Comparison of ENCODE assay signal across 12 mouse cellular contexts in genomic region chr12:79686594-79687325, GRCm38 (mm10).
DNase-seq lines count a peak whose midpoint lies in the region; ATAC-seq and TF ChIP-seq lines count a peak whose summit lies in the region.
"Had no signal": no experiment of that assay in that cellular context is flagged by ENCODE, and none has a peak within 500 bp of the region (broad histone marks: within the 10 kb centered on the region; RNA-seq: fewer than 3 reads in every experiment).

No protein-coding gene starts in this region.

- intact Hi-C loops in left cerebral cortex, postnatal 14 days (cut with DNase I), result no loop called here

- peak overlapping the region; percentile 81 for H3K27ac ChIP-seq in kidney, embryonic 15.5 days
- peak overlapping the region; percentile 62 for H3K27ac ChIP-seq in bone marrow, adult 2 months (ENCODE audit: control insufficient read depth, insufficient read depth, low read depth, low read length, poor library complexity)
- 0 out of 2 replicates have a peak overlapping the region, but pooled peaks have one; percentile 22 for H3K27ac ChIP-seq in limb, embryonic 11.5 days (replicated peaks; ENCODE audit: low read depth, low read length)

- 0 out of 2 replicates have a peak, but pooled peaks have one; percentile 19 for ATAC-seq in kidney, embryonic 15.5 days (replicated peaks; ENCODE audit: low FRiP score)
- ATAC-seq in limb, embryonic 11.5 days (ENCODE audit: insufficient number of reproducible peaks, low FRiP score, low TSS enrichment, low read depth), result no peak
- ATAC-seq: intestine, postnatal 0 days had no signal

- 55% methylated on average over 9 of the region's 9 CpGs for WGBS in kidney, embryonic 15.5 days
- 67% methylated on average over 9 of the region's 9 CpGs for WGBS in bone marrow, adult 2 months
- 77% methylated on average over 9 of the region's 9 CpGs for WGBS in limb, embryonic 11.5 days

- H3K9me3 ChIP-seq in kidney, embryonic 15.5 days (replicated peaks), result no peaks in the 10 kb centered on the region
- H3K9me3 ChIP-seq in limb, embryonic 11.5 days (ENCODE audit: control insufficient read depth, low read length), result no peaks in the 10 kb centered on the region
- H3K9me3 ChIP-seq: G1E; megakaryocyte, embryonic 14.5 days had no signal

- no peak overlapping the region for H3K9ac ChIP-seq in kidney, embryonic 15.5 days
- H3K9ac ChIP-seq in limb, embryonic 11.5 days (ENCODE audit: low read length), result no peak overlapping the region

- peaks cover 54% of the 10 kb centered on the region for H3K4me1 ChIP-seq in kidney, embryonic 15.5 days
- no peaks in the 10 kb centered on the region; the same call in 1 of the 2 replicates for H3K4me1 ChIP-seq in bone marrow, adult 2 months (ENCODE audit: control insufficient read depth, insufficient read depth, low read length)
- H3K4me1 ChIP-seq in limb, embryonic 11.5 days (ENCODE audit: control insufficient read depth, insufficient read depth, low read length), result peaks cover 21% of the 10 kb centered on the region

- TF ChIP-seq CTCF in bone marrow, adult 2 months (IDR thresholded peaks at IDR 0.05; ENCODE audit: control insufficient read depth, insufficient read depth, low read length), result no peak

- H3K4me2 ChIP-seq in kidney, embryonic 15.5 days, result no peak overlapping the region
- H3K4me2 ChIP-seq in limb, embryonic 11.5 days (ENCODE audit: low read depth, severe bottlenecking), result no peak overlapping the region

- H3K27me3 ChIP-seq in kidney, embryonic 15.5 days, result no peaks in the 10 kb centered on the region
- H3K27me3 ChIP-seq in limb, embryonic 11.5 days (ENCODE audit: control insufficient read depth, insufficient read depth, low read length), result no peaks in the 10 kb centered on the region
- H3K27me3 ChIP-seq: megakaryocyte, embryonic 14.5 days had no signal

- no peak for DNase-seq in kidney, adult 8-10 months
- DNase-seq in ES-CJ7 (ENCODE audit: low read depth, low spot score), result peak; percentile 23
- no peak for DNase-seq in limb, embryonic 11.5 days (ENCODE audit: low spot score)
- no peak for DNase-seq in left cerebral cortex, postnatal 14 days (ENCODE audit: low spot score in 2 of 2)
- no peak for DNase-seq in natural killer cell, adult 2 months (ENCODE audit: low spot score in 2 of 2)
- DNase-seq: gastrocnemius, postnatal 36 days; layer of hippocampus, adult 9-11 months had no signal

- H3K4me3 ChIP-seq in kidney, embryonic 15.5 days (replicated peaks), result no peak overlapping the region
- H3K4me3 ChIP-seq in bone marrow, adult 2 months (replicated peaks; ENCODE audit: control insufficient read depth, low read depth, low read length), result no peak overlapping the region
- no peak overlapping the region for H3K4me3 ChIP-seq in limb, embryonic 11.5 days (ENCODE audit: low read depth, low read length)
- H3K4me3 ChIP-seq: megakaryocyte, embryonic 14.5 days had no signal

- TF ChIP-seq POLR2A in bone marrow, adult 2 months (IDR thresholded peaks at IDR 0.05; ENCODE audit: borderline replicate concordance, control insufficient read depth, low read depth, low read length), result no peak

- no peaks in the 10 kb centered on the region for H3K36me3 ChIP-seq in kidney, embryonic 15.5 days
- no peaks in the 10 kb centered on the region for H3K36me3 ChIP-seq in limb, embryonic 11.5 days (ENCODE audit: control insufficient read depth, insufficient read depth, low read length)
- H3K36me3 ChIP-seq: G1E had no signal

Comparison
In these comparisons a context has a peak if more than half of its experiments do, and no peak if none do; other contexts are left out.
1. H3K27ac ChIP-seq: peak in every context shown above with its lines; median percentile 81 in kidney, embryonic 15.5 days; 62 in bone marrow, adult 2 months; 22 in limb, embryonic 11.5 days.